Mouse (Mus musculus) MEL (cell line): ENCODE measurements at regions not wholly inside any gene's neighbourhood (a gene's known extent, or its start where the extent isn't known, plus 50 kb on each side); places are given as distances from the start of the nearest gene placed in this dataset.

Source experiments
- CTCF ChIP-seq, 3 experiments: IDR thresholded peaks in 2 of 3; conservative IDR thresholded peaks in 1 of 3; 2 replicates each; pipeline ENCODE4 v1.5.1; 2011 to 2012; ENCODE audit warnings: low read length in 3 of 3, low read depth in 2 of 3, mild to moderate bottlenecking in 2 of 3, improper control_type of control experiment in 1 of 3, inconsistent platforms in 1 of 3, mixed read lengths in 1 of 3, moderate library complexity in 1 of 3; ENCODE audit not compliant: control insufficient read depth in 1 of 3, insufficient read depth in 1 of 3, poor library complexity in 1 of 3, severe bottlenecking in 1 of 3
- E2F4 ChIP-seq: IDR thresholded peaks from 2 replicates; pipeline ENCODE4 v1.6.1; 2011; ENCODE audit warnings: low read depth, low read length, improper control_type of control experiment, borderline replicate concordance
- ELF1 ChIP-seq: IDR thresholded peaks from 2 replicates; pipeline ENCODE4 v1.6.1; 2014; ENCODE audit warnings: low read depth, mild to moderate bottlenecking, inconsistent platforms, low read length, improper control_type of control experiment, moderate library complexity
- EP300 ChIP-seq, 2 experiments: IDR thresholded peaks; 2 replicates each; pipeline ENCODE4 v1.6.1; 2011; ENCODE audit warnings: improper control_type of control experiment in 2 of 2, low read length in 2 of 2, low read depth in 1 of 2, mild to moderate bottlenecking in 1 of 2
- GABPA ChIP-seq: IDR thresholded peaks from 2 replicates; pipeline ENCODE4 v1.6.1; 2012; ENCODE audit warnings: low read depth, mild to moderate bottlenecking, inconsistent platforms, low read length, improper control_type of control experiment, moderate library complexity
- MAX ChIP-seq: IDR thresholded peaks from 2 replicates; pipeline ENCODE4 v1.6.1; 2011; ENCODE audit warnings: low read length, improper control_type of control experiment
- MYB ChIP-seq: IDR thresholded peaks from 2 replicates; pipeline ENCODE4 v1.6.1; 2011; ENCODE audit warnings: mild to moderate bottlenecking, low read depth, low read length, improper control_type of control experiment
- POLR2A ChIP-seq, 2 experiments: IDR thresholded peaks; 2 replicates each; pipeline ENCODE4 v1.6.1; 2011 to 2012; ENCODE audit warnings: low read length in 2 of 2, mild to moderate bottlenecking in 2 of 2, control low read depth in 1 of 2, improper control_type of control experiment in 1 of 2, low read depth in 1 of 2, moderate library complexity in 1 of 2; ENCODE audit not compliant: control insufficient read depth in 1 of 2, insufficient read depth in 1 of 2, poor library complexity in 1 of 2
- POLR2AphosphoS2 ChIP-seq: IDR thresholded peaks from 2 replicates; pipeline ENCODE4 v1.6.1; 2011; ENCODE audit warnings: low read length, improper control_type of control experiment

DNA sequence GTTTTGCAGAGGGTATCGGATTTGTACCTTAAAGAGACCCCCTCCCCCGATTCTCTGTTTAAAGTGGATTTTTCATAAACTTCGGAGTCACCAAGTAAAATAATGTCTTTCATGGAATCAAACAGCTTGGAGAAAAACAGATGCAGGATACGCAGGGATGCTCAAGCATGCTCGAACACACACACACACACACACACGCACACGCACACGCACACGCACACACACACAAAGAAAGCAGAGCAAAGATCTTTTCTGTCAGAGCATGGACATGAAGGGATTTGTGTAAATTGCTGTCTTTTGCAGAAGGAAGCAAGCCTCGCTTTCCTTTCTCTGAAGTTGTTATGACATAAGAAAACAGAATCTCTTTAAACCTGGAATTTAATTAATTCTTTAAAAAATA lies 178.2 kb downstream of the Tfap2c start:
- TF ChIP-seq ELF1 (no peak), CTCF (IDR thresholded peaks at IDR 0.05 in 2 of 3, conservative IDR thresholded peaks at IDR 0.05 in 1 of 3; ENCODE audit: control insufficient read depth in 1 of 3, insufficient read depth in 1 of 3, low read depth in 2 of 3, low read length in 3 of 3, poor library complexity in 1 of 3, severe bottlenecking in 1 of 3) (no peak), POLR2AphosphoS2 (no peak), POLR2A (IDR thresholded peaks at IDR 0.05; ENCODE audit: control insufficient read depth in 1 of 2, insufficient read depth in 1 of 2, low read depth in 1 of 2, low read length in 2 of 2, poor library complexity in 1 of 2) (no peak), MYB (no peak), MAX (no peak), GABPA (no peak), EP300 (IDR thresholded peaks at IDR 0.05; ENCODE audit: low read depth in 1 of 2, low read length in 2 of 2) (no peak), E2F4 (no peak)
